Mouse (Mus musculus): ENCODE data around the gene Gm17654.
"Not testable (repeated sequence)": the region's sequence is repeated elsewhere in the genome, so short reads cannot be mapped to it uniquely, and the experiment has no call there.

Gene Gm17654

DNA sequence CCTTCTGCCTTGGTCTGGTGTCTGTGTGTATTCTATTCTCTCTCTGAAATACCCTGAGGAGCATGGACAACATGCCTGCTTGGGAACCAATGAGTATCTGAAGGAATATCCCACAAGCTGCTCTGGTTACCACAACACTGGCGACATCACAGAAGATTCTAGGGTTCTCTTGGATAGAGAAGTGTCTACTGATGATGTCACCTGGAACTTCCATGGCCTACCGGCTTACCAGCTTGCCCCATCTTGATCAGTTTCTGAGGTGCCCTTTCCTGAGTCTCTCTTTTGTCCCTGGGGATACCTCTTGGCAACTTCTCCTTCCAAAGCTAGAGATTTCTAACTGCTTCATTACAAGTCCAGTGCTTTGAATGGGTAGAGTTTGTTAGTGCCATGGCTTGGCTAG lies at the start of gene Gm17654:
Gene Gm17654, minus strand, starts transcription at position 101 of the 400 bp plus-strand sequence.
- DNase-seq (ENCODE audit: low spot score in 2 of 2): not testable (repeated sequence)

DNA sequence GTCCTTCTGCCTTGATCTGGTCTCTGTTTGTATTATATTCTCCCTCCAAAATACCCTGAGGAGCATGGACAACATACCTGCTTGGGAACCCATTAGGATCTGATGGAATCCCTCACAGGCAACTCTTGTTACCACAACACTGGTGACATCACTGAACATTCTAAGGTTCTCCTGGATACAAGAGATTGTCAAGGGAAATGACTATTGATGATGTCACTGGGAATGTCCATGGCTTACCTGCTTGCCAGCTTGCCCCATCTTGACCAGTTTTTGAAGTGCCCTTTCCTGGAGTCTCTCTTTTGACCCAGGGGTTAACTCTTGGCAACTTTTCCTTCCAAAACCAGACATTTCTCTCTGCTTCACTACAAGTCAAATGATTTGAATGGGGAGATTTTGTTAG lies 29.0 kb upstream of the Gm17654 start, which contains the start of gene Gm10375:
Gene Gm10375, minus strand, starts transcription at position 101 of the 400 bp plus-strand sequence.
- DNase-seq (ENCODE audit: low spot score in 2 of 2): not testable (repeated sequence)

DNA sequence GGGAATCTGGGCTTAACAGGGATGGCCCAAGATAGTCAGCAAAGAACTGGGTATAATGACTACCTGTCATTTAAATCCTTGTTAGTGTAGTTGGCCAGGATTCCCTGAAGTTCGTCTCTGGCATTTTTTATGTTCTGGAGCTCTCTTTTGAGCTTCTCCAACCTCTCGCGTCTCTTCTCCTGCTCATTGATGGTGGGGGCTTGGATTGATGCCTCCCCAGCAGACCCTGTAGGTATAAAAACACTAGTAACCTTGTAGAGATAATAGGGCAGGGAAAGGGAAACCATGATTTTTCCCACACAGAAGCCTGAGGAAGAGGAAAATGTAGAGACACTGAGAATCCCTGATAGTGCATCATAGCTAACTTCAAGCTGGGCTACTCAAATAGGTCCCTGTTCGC lies 977 bp downstream of the Gm17654 start:
- not testable (repeated sequence) for DNase-seq (ENCODE audit: low spot score in 2 of 2)

DNA sequence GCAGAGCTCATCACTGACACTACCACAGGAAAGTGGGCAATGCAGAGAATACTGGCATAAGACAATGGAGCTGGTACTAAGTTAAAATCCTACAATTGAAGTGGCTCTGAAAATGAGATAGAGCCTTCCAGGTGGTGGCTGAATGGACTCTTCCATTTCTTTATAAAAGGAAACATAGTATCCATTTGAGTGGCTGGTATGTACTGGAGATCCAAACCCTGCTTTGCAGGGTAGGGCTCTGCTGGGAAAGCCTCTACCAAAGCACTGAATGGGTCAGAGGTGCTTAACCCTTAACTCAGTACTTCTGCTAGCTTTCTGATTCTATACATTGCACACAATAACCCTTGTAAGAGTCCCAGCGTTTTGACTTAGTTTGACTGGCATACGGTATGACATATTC lies 26.7 kb downstream of the Gm17654 start:
- DNase-seq (ENCODE audit: low spot score in 2 of 2): not testable (repeated sequence)

DNA sequence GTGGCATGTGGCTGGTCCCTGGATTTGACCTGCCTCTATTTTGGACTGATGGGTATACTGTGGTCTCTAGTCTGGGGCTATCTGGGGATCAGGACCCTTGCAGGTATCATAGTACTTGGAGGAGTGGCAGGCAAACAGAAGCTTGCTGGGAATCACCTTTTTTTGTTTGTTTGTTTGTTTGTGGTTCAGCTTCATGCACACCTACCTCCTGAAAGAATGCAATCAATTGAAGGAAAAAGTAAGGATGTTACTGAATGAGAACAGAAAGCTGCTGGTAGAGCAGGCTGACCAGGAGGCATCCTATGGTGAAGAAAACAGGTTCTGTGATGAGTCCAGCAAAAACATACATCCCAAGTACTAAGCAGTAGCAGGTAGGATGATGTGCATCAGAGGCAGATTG lies 32.7 kb downstream of the Gm17654 start:
- DNase-seq (ENCODE audit: low spot score in 2 of 2): not testable (repeated sequence)

DNA sequence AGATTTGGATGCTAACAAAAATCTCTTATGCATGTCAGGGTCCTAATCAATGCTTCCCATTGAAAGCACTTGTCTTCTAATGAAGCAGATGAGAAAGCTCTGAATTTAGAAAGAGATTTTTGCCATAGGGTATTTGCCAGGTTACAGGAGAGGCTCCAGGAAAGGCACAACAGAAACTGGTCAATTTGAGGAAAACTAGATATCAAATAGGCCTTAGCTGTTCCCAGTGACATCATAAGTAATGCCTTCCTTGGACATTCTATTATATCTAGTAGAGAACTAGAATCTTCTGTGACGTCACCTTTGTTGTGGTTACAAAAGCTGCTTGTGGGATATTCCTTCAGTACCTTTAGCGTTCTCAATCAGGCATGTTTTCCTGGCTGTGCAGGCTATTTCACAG lies 35.7 kb downstream of the Gm17654 start, which contains the start of gene Gm5799:
Gene Gm5799, plus strand, starts transcription at position 301 of the 400 bp plus-strand sequence.
- not testable (repeated sequence) for DNase-seq (ENCODE audit: low spot score in 2 of 2)

DNA sequence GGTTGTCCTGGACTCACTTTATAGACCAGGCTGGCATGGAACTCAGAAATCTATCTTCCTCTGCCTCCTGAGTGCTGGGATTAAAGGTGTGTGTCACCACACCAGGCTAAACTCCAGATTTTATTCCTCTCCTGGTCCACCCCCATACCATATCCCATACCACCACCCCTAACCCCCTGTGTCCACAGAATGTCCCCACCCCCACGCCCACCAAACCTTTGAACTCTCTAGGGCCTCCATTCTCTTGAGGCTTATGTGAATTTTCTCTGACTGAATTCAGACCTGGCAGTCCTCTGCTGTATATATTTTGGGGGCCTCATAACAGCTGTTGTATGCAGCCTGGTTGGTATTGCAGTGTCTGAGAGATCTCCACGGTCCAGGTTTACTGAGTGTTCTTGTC lies 40.8 kb downstream of the Gm17654 start:
- not testable (repeated sequence) for DNase-seq (ENCODE audit: low spot score in 2 of 2)

DNA sequence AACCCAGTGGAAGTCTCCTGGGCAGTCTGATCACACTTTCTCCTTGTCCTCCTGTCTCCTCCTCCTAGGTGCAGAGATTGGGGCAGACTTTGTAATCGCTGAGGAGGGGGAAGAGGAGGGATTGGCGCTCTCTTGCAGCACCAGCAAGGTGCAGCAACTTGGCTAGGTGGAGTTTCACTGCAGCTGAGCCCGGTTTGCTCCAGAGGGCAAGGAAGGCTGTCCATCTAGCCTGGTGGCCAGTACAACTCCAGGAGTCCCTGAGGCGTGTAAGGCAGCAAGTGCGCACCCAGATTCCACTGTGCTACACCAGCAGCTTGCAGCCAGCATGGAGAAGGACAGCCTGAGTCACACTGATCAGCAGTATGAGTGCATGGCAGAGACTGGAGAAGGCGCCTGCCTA lies 46.6 kb downstream of the Gm17654 start:
- DNase-seq (ENCODE audit: low spot score in 2 of 2): not testable (repeated sequence)

DNA sequence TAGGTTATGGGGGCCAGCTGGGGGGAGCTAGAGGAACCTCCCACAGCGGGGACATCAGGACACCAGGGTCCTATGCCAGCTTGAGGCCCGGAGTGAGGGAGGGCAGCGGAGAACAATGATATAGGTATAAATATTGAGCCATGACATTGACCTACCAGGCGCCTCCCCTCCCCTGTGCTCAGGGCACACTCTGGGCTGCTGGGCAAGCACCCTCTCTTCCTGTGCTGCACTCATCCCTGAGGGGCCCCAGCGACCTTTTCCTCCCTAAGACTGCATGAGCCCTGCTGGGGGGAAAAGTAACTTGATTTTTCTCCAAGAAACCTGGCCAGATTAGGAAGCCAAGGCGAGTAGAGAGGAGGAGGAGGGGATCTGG lies 46.9 kb downstream of the Gm17654 start:
- not testable (repeated sequence) for DNase-seq (ENCODE audit: low spot score in 2 of 2)

DNA sequence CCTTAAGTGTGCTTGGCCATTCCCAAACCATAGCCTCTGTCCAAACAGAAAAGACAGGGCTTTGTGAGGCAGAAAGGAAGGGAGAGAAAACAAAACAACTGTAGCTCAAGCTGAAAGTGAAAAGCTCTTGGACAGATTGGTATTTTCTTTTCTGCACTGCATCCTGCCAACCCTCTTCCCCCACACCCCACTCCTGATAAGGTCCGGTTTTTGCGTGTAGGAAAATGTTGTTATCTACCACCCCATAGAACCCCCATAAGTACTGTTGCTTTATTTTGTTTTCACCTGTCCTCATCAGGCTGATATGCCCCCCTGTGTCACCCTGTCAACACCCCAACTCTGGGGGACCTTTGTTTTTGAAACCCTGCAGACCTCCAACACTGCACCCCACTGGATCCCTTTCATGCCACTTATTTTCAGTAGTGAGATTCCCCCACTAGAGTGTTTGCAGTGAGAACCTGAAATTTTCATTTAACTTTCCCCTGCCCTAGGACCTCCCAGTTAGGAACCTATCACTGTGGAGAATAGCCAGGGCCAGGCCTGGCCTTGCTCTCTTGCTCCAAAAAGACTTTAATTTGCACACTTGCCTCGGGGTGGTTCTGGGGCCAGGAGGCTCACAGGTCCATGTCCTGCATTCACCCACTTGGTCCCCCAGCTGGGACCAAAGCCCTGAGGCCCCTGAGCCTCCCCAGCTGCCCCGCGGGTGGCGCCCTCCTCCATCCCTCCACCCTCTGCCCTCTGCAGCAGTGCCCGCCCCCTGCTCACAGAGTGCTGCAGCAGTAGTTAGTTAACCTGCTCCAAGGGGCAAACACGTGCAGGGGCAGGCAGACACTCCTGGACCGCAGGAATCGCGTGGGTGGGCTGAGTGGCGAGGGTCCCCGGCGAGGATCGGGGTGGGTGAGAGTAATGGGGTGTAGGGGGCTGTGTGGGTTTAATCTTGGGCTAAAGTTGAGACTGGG lies 47.6 kb downstream of the Gm17654 start:
- DNase-seq (ENCODE audit: low spot score in 2 of 2): not testable (repeated sequence)

Measured in left cerebral cortex, adult 9 months (tissue).